12 mouse cellular contexts compared by ENCODE assay signal in genomic region chr4:136638230-136638750, GRCm38 (mm10). TPM values are rescaled to one million over a fixed set of nuclear protein-coding genes. Genes with fewer than 3 reads are reported as not detected.
DNase-seq lines count a peak whose midpoint lies in the region; ATAC-seq and TF ChIP-seq lines count a peak whose summit lies in the region.
"Had no signal": no experiment of that assay in that cellular context is flagged by ENCODE, and none has a peak within 500 bp of the region (broad histone marks: within the 10 kb centered on the region; RNA-seq: fewer than 3 reads in every experiment).

No protein-coding gene starts in this region.

- H3K27me3 ChIP-seq in heart, embryonic 13.5 days (replicated peaks), result peaks cover 58% of the 10 kb centered on the region
- peaks cover 41% of the 10 kb centered on the region for H3K27me3 ChIP-seq in hindbrain, embryonic 13.5 days
- no peaks in the 10 kb centered on the region for H3K27me3 ChIP-seq in midbrain, postnatal 0 days (ENCODE audit: insufficient read depth, low read length)

- H3K27ac ChIP-seq in heart, embryonic 13.5 days (replicated peaks), result no peak overlapping the region
- no peak overlapping the region for H3K27ac ChIP-seq in cortical plate, adult 2 months (ENCODE audit: insufficient read depth, low read length)
- H3K27ac ChIP-seq in hindbrain, embryonic 13.5 days, result no peak overlapping the region
- 0 out of 2 replicates have a peak overlapping the region, but pooled peaks have one; percentile 38 for H3K27ac ChIP-seq in midbrain, postnatal 0 days (ENCODE audit: low read depth, low read length)

- no peaks in the 10 kb centered on the region for H3K9me3 ChIP-seq in heart, embryonic 13.5 days
- H3K9me3 ChIP-seq in hindbrain, embryonic 13.5 days, result no peaks in the 10 kb centered on the region
- no peaks in the 10 kb centered on the region for H3K9me3 ChIP-seq in midbrain, postnatal 0 days (ENCODE audit: low read length)

- H3K4me2 ChIP-seq in heart, embryonic 13.5 days, result peak overlapping the region; percentile 90
- peak overlapping the region; percentile 79 for H3K4me2 ChIP-seq in hindbrain, embryonic 13.5 days
- peak overlapping the region; percentile 67 for H3K4me2 ChIP-seq in midbrain, postnatal 0 days (ENCODE audit: low read depth, low read length, poor library complexity, severe bottlenecking)

- no peak for DNase-seq in heart, postnatal 10 days
- DNase-seq in midbrain, postnatal 0 days (ENCODE audit: low spot score), result no peak
- no peak for DNase-seq in thymus, postnatal 25 days
- no peak for DNase-seq in ovary, postnatal 36 days (ENCODE audit: low spot score)
- DNase-seq: cerebellum, adult 11 months had no signal

- TF ChIP-seq CTCF in cortical plate, adult 2 months (IDR thresholded peaks at IDR 0.05; ENCODE audit: extremely low read depth, insufficient read depth, low read length), result no peak
- TF ChIP-seq CTCF in midbrain, postnatal 0 days (IDR thresholded peaks at IDR 0.05), result no peak

- no peak for ATAC-seq in heart, embryonic 13.5 days (ENCODE audit: extremely low read depth, insufficient number of reproducible peaks, low FRiP score, low TSS enrichment)
- ATAC-seq in hindbrain, embryonic 13.5 days (ENCODE audit: low FRiP score), result no peak
- 0 out of 2 replicates have a peak, but pooled peaks have one; percentile 3 for ATAC-seq in midbrain, postnatal 0 days (ENCODE audit: low FRiP score)
- ATAC-seq in inflammation-experienced regulatory T-cells, adult 6 months, result no peak

- no peak for TF ChIP-seq POLR2A in cortical plate, adult 2 months (IDR thresholded peaks at IDR 0.05; ENCODE audit: extremely low read depth, insufficient read depth, low read length)

- H3K36me3 ChIP-seq in heart, embryonic 13.5 days, result no peaks in the 10 kb centered on the region
- no peaks in the 10 kb centered on the region for H3K36me3 ChIP-seq in hindbrain, embryonic 13.5 days
- H3K36me3 ChIP-seq in midbrain, postnatal 0 days (ENCODE audit: insufficient read depth, low read length), result no peaks in the 10 kb centered on the region

- WGBS in heart, embryonic 13.5 days, result 36% methylated on average over 7 of the region's 7 CpGs
- 31% methylated on average over 7 of the region's 7 CpGs for WGBS in hindbrain, embryonic 13.5 days
- 23% methylated on average over 7 of the region's 7 CpGs for WGBS in midbrain, postnatal 0 days

- no peak overlapping the region for H3K9ac ChIP-seq in heart, embryonic 13.5 days
- H3K9ac ChIP-seq in hindbrain, embryonic 13.5 days, result peak overlapping the region; percentile 55; the same call in 1 of the 2 replicates
- H3K9ac ChIP-seq in midbrain, postnatal 0 days (replicated peaks; ENCODE audit: low read length, poor library complexity, severe bottlenecking), result no peak overlapping the region

- H3K4me1 ChIP-seq in heart, embryonic 13.5 days, result peaks cover 22% of the 10 kb centered on the region
- no peaks in the 10 kb centered on the region for H3K4me1 ChIP-seq in cortical plate, adult 2 months (ENCODE audit: control insufficient read depth, insufficient read depth, low read length)
- peaks cover 22% of the 10 kb centered on the region for H3K4me1 ChIP-seq in hindbrain, embryonic 13.5 days (replicated peaks)
- no peaks in the 10 kb centered on the region for H3K4me1 ChIP-seq in midbrain, postnatal 0 days (ENCODE audit: insufficient read depth, low read length)

- peak overlapping the region; percentile 56 for H3K4me3 ChIP-seq in heart, embryonic 13.5 days
- peak overlapping the region; percentile 28; the same call in 1 of the 2 replicates for H3K4me3 ChIP-seq in cortical plate, adult 2 months (ENCODE audit: insufficient read depth, low read length)
- no peak overlapping the region for H3K4me3 ChIP-seq in hindbrain, embryonic 13.5 days
- H3K4me3 ChIP-seq in midbrain, postnatal 0 days (ENCODE audit: low read depth, low read length), result peak overlapping the region; percentile 46

- intact Hi-C loops in heart, postnatal 10 days (cut with DNase I), result no loop called here

RNA-seq across cellular contexts. Expression of gene Lactbl1, which starts 15.9 kb away (rescaled TPM):
- not detected in 2 replicates for polyA plus RNA-seq in heart, embryonic 13.5 days (2015; fragmentation: Nextera tagmentation; extraction: Ambion mirVana)
- total RNA-seq in heart, postnatal 10 days (2021), result not detected
- 0.10 and 0.11 TPM in 2 replicates for polyA plus RNA-seq in cortical plate, adult 2 months (2012; rRNA removed)
- 0.06 TPM in 1 of 2 replicates, not detected in the other for polyA plus RNA-seq in hindbrain, embryonic 13.5 days (2015; fragmentation: Nextera tagmentation; extraction: Ambion mirVana)
- 0.93 TPM in 1 of 2 replicates, not detected in the other for total RNA-seq in midbrain, postnatal 0 days (2014; rRNA removed)
- 0.09 TPM in 1 of 2 replicates, not detected in the other for polyA plus RNA-seq in midbrain, postnatal 0 days (2015; fragmentation: Nextera tagmentation; extraction: Ambion mirVana)
- under 1 TPM in 1 of 3 experiments, not detected in 2; 0.16 TPM for polyA plus RNA-seq in inflammation-experienced regulatory T-cells, adult 6 months (2017; shearing (Covaris generic))
- total RNA-seq: heart, postnatal 14 days had no signal
- polyA plus RNA-seq: C2C12 had no signal

RNA-seq across cellular contexts. Expression of gene Tex46, which starts 28.1 kb away (rescaled TPM):
- polyA plus RNA-seq in heart, embryonic 13.5 days (2015; fragmentation: Nextera tagmentation; extraction: Ambion mirVana), result not detected in 2 replicates
- not detected for total RNA-seq in heart, postnatal 10 days (2021)
- polyA plus RNA-seq in cortical plate, adult 2 months (2012; rRNA removed), result not detected in 2 replicates
- polyA plus RNA-seq in hindbrain, embryonic 13.5 days (2015; fragmentation: Nextera tagmentation; extraction: Ambion mirVana), result not detected in 2 replicates
- total RNA-seq in midbrain, postnatal 0 days (2014; rRNA removed), result not detected in 2 replicates
- not detected in 2 replicates for polyA plus RNA-seq in midbrain, postnatal 0 days (2015; fragmentation: Nextera tagmentation; extraction: Ambion mirVana)
- polyA plus RNA-seq in inflammation-experienced regulatory T-cells, adult 6 months (2017; shearing (Covaris generic)), result not detected
- total RNA-seq: heart, postnatal 14 days; left cerebral cortex, postnatal 14 days had no signal
- polyA plus RNA-seq: C2C12 had no signal

RNA-seq across cellular contexts. Expression of gene Kdm1a, which starts 35.8 kb away (rescaled TPM):
- 25.1 and 27.5 TPM in 2 replicates for polyA plus RNA-seq in heart, embryonic 13.5 days (2015; fragmentation: Nextera tagmentation; extraction: Ambion mirVana)
- total RNA-seq in heart, postnatal 10 days (2021), result 10 to 100 TPM; 42.9 to 52.6 TPM
- 67.1 and 68.3 TPM in 2 replicates for polyA plus RNA-seq in cortical plate, adult 2 months (2012; rRNA removed)
- polyA plus RNA-seq in hindbrain, embryonic 13.5 days (2015; fragmentation: Nextera tagmentation; extraction: Ambion mirVana), result 80.7 and 80.8 TPM in 2 replicates
- total RNA-seq in midbrain, postnatal 0 days (2014; rRNA removed), result 147 and 183 TPM in 2 replicates
- polyA plus RNA-seq in midbrain, postnatal 0 days (2015; fragmentation: Nextera tagmentation; extraction: Ambion mirVana), result 40.7 and 47.7 TPM in 2 replicates
- 10 to 100 TPM; 12.3 to 23.7 (median 23.2) TPM for polyA plus RNA-seq in inflammation-experienced regulatory T-cells, adult 6 months (2017; shearing (Covaris generic))
